Mouse (Mus musculus): ENCODE data around the gene Mup21.
"Not testable (repeated sequence)": the region's sequence is repeated elsewhere in the genome, so short reads cannot be mapped to it uniquely, and the experiment has no call there.

The Mup21 gene

GRCm38 (mm10) chr4:62150811-62151210 lies at the start of gene Mup21:
Gene Mup21 (minus strand): TSS chr4:62150863.
- DNase-seq (ENCODE audit: low read depth, low spot score), result no peak

DNA sequence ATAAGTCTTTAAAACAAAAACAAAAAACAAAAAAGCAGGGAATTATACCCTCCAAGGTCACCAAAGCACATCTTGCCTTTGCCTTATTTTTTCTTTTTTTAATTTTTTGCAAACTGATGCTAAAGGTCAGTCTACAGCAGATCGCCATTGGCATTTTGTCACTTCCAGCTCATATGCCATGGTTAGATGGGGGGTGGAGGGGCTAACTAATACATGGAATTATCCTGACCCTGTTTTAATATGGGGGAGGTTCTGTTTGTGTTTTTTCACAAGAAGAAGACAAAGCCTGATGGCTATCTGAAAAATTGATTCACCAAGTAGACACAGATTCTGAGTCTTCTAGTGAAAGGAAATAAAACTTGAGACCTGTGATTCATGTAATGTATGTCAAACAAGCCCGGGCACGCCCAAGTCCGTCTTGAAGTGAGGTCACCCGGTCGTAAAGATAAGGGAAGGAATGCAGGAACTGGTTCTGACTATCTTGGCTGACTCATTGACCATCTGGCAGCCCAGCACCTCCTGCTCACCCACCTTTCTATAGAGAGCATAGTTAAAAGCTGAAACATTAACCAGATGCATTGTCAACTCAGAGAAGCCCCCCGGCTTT lies 49.4 kb upstream of the Mup21 start:
- DNase-seq (ENCODE audit: low read depth, low spot score), result no peak

GRCm38 (mm10) chr4:62188778-62189177 lies 38.1 kb upstream of the Mup21 start:
- peak; percentile 76 for DNase-seq (ENCODE audit: low read depth, low spot score)

GRCm38 (mm10) chr4:62177282-62177681 lies 26.6 kb upstream of the Mup21 start:
- peak; percentile 71 for DNase-seq (ENCODE audit: low read depth, low spot score)

- DNase-seq (ENCODE audit: low read depth, low spot score), result no peak
Measured at GRCm38 (mm10) chr4:62174471-62174870, 23.8 kb upstream of the Mup21 start.

DNA sequence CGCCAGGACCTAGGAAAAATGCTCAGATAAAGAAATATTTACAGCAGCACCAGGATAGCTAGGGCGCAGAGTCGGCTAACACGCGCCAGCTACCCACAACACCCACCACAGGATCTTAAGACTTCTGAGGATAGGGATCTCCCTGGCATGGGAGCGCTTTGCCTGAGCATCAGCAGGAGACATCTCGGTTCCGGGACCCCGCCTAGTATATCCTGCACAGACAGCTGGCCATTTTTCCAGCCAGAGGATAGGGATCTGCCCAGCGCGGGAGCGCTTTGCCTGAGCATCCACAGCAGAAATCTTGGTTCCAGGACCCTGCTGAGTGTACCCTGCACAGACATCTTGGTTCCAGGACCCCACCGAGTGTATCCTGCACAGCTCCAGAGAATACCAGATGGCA lies 17.0 kb upstream of the Mup21 start:
- not testable (repeated sequence) for DNase-seq (ENCODE audit: low read depth, low spot score)

DNA sequence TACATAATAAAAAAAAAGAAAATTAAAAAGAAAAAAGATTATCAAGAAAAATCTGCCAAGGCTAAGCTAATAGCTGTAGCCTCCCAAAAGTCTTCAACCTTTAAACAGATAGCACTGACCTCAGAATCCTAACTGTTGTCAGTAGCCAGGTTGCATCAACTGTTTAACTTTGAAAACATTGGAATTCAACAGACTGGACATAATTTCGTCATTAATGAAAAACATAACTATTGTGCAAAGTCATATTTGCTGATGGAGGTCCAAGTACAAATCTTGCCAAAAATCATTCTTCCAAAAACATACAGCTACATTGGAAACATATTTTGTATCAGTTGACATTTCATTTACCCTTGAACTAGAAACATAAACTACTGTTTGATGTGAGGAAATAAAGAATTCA lies 7.7 kb upstream of the Mup21 start:
- no peak for DNase-seq (ENCODE audit: low read depth, low spot score)

DNA sequence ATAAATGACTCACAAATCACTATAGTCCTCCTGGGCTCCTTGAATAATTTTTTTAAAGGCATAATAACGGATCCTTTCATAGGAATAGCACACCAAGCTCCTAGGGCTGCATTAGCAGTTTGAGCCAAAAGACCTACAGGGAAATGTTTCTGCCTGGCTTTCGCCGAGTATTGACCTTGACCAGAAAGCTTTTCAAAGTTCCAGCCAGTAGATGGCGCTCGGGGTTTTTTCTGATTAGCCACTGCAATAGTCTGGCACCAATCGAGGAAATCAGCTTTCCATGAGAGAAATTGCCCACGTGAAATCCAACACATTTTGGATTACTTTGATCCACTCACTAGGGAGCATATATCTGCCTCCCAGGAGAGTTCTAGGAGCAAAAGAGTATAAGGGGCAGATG lies 17.0 kb downstream of the Mup21 start:
- DNase-seq (ENCODE audit: low read depth, low spot score), result peak; percentile 62

DNA sequence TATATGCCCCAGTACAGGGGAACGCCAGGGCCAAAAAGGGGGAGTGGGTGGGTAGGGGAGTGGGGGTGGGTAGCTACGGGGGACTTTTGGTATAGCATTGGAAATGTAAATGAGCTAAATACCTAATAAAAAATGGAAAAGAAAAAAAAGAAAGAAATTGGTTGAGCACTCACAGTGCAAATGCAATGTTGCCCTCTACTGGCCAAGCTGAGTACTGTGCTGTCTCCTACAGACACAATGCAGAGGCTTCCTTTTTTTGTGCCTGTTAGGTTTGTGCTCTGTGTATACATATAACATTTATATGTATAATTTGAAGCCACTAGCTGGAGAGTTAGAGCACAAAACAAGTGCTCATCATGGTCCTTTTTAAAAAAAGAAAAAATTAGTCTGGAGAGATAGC lies 47.3 kb downstream of the Mup21 start:
- DNase-seq (ENCODE audit: low read depth, low spot score), result peak; percentile 57

Data from ZHBTc4 (cell line).